In genomic region chr19:47890489-47891130, GRCm38 (mm10) we compare ENCODE assay signal across 9 mouse cellular contexts. TPM values are rescaled to one million over a fixed set of nuclear protein-coding genes. Genes with fewer than 3 reads are reported as not detected.
A peak's percentile ranks its signal among the peaks of the same experiment; 100 is the strongest.
DNase-seq lines count a peak whose midpoint lies in the region; ATAC-seq and TF ChIP-seq lines count a peak whose summit lies in the region.
"Had no signal": no experiment of that assay in that cellular context is flagged by ENCODE, and none has a peak within 500 bp of the region (broad histone marks: within the 10 kb centered on the region; RNA-seq: fewer than 3 reads in every experiment).

No protein-coding gene starts in this region.

- DNase-seq in liver, adult 2 months (ENCODE audit: extremely low read depth, low read depth, low spot score): peak; percentile 15
- DNase-seq in liver: no peak
- peak; percentile 49 to 69 for DNase-seq in kidney, postnatal 4 days
- peak; percentile 60 for DNase-seq in splenic B cell, adult 2 months (ENCODE audit: low read depth, low spot score)
- DNase-seq in testis, postnatal 10 days (ENCODE audit: low spot score): no peak
- DNase-seq in midbrain, embryonic 14.5 days: no peak
- no peak for DNase-seq in retina, postnatal 1 day

- no peak for TF ChIP-seq POLR2A in liver, adult 2 months (IDR thresholded peaks at IDR 0.05; ENCODE audit: extremely low read depth, insufficient read depth, low read length)

- H3K9me3 ChIP-seq in midbrain, embryonic 14.5 days (ENCODE audit: control insufficient read depth, low read length): no peaks in the 10 kb centered on the region
- H3K9me3 ChIP-seq: embryonic facial prominence, embryonic 12.5 days had no signal

- no peak for TF ChIP-seq CTCF in liver, adult 2 months (IDR thresholded peaks at IDR 0.05; ENCODE audit: low read depth, low read length)

- H3K4me2 ChIP-seq in midbrain, embryonic 14.5 days (ENCODE audit: low read length): no peak overlapping the region
- H3K4me2 ChIP-seq: embryonic facial prominence, embryonic 12.5 days had no signal

- H3K27me3 ChIP-seq in liver, adult 2 months (ENCODE audit: control insufficient read depth, insufficient read depth, low read length): no peaks in the 10 kb centered on the region
- H3K27me3 ChIP-seq in splenic B cell, adult 2 months (ENCODE audit: control insufficient read depth, insufficient read depth, low read length, poor library complexity, severe bottlenecking): no peaks in the 10 kb centered on the region
- H3K27me3 ChIP-seq in midbrain, embryonic 14.5 days (ENCODE audit: control insufficient read depth, insufficient read depth, low read length): no peaks in the 10 kb centered on the region
- H3K27me3 ChIP-seq: embryonic facial prominence, embryonic 12.5 days had no signal

- 0 out of 2 replicates have a peak, but pooled peaks cover 2% of the 10 kb centered on the region for H3K4me1 ChIP-seq in liver, adult 2 months (ENCODE audit: control insufficient read depth, insufficient read depth, low read length)
- no peaks in the 10 kb centered on the region for H3K4me1 ChIP-seq in midbrain, embryonic 14.5 days (ENCODE audit: control insufficient read depth, insufficient read depth, low read length)

- peak; percentile 18; the same call in 1 of the 2 replicates for ATAC-seq in common myeloid progenitor, adult 5-6 weeks (replicated peaks; ENCODE audit: low read depth, poor library complexity, severe bottlenecking)
- ATAC-seq in midbrain, embryonic 14.5 days (ENCODE audit: low FRiP score, low TSS enrichment): no peak

- 54% methylated on average over 10 of the region's 10 CpGs for WGBS in liver, adult 2 months
- 78% methylated on average over 10 of the region's 10 CpGs for WGBS in midbrain, embryonic 14.5 days

- peak overlapping the region; percentile 37; the same call in 1 of the 2 replicates for H3K9ac ChIP-seq in liver, adult 2 months (ENCODE audit: low read depth, low read length)
- H3K9ac ChIP-seq in midbrain, embryonic 14.5 days (replicated peaks; ENCODE audit: low read length): no peak overlapping the region
- H3K9ac ChIP-seq: embryonic facial prominence, embryonic 12.5 days had no signal

- H3K27ac ChIP-seq in liver, adult 2 months (replicated peaks; ENCODE audit: insufficient read depth, low read depth, low read length): peak overlapping the region; percentile 56
- H3K27ac ChIP-seq in midbrain, embryonic 14.5 days (replicated peaks; ENCODE audit: low read depth, low read length): no peak overlapping the region
- H3K27ac ChIP-seq: embryonic facial prominence, embryonic 12.5 days had no signal

- no peaks in the 10 kb centered on the region for H3K36me3 ChIP-seq in liver, adult 2 months (ENCODE audit: control insufficient read depth, insufficient read depth, low read length)
- no peaks in the 10 kb centered on the region; the same call in 1 of the 2 replicates for H3K36me3 ChIP-seq in splenic B cell, adult 2 months (ENCODE audit: control insufficient read depth, insufficient read depth, low read length, poor library complexity, severe bottlenecking)
- 0 out of 2 replicates have a peak, but pooled peaks cover 6% of the 10 kb centered on the region for H3K36me3 ChIP-seq in midbrain, embryonic 14.5 days (ENCODE audit: control insufficient read depth, insufficient read depth, low read length)

- no peaks in the 10 kb centered on the region for H3K79me2 ChIP-seq in liver, adult 2 months (ENCODE audit: control insufficient read depth, insufficient read depth, low read length)

- H3K4me3 ChIP-seq in liver, adult 2 months (ENCODE audit: insufficient read depth, low read depth, low read length): peak overlapping the region; percentile 35
- H3K4me3 ChIP-seq in midbrain, embryonic 14.5 days (replicated peaks; ENCODE audit: low read depth, low read length): no peak overlapping the region
- H3K4me3 ChIP-seq: embryonic facial prominence, embryonic 12.5 days had no signal

RNA-seq across cellular contexts. Expression of gene Gsto2, which starts 25.3 kb away (rescaled TPM):
- 0.40 and 1.3 TPM in 2 replicates for total RNA-seq in liver, adult 2 months (2014; rRNA removed)
- polyA plus RNA-seq in liver, adult 2 months (2012; rRNA removed): 0.32 TPM in 2 replicates
- total RNA-seq in common myeloid progenitor, adult 5-6 weeks (2017): not detected in 2 replicates
- 1.0 and 1.2 TPM in 2 replicates for polyA plus RNA-seq in midbrain, embryonic 14.5 days (2014; fragmentation: Nextera tagmentation; extraction: Ambion mirVana)

RNA-seq across cellular contexts. Expression of gene Cfap43, which starts 28.5 kb away (rescaled TPM):
- not detected in 2 replicates for total RNA-seq in liver, adult 2 months (2014; rRNA removed)
- not detected in 2 replicates for polyA plus RNA-seq in liver, adult 2 months (2012; rRNA removed)
- total RNA-seq in common myeloid progenitor, adult 5-6 weeks (2017): 0.15 TPM in 1 of 2 replicates, not detected in the other
- 0.47 and 0.77 TPM in 2 replicates for polyA plus RNA-seq in midbrain, embryonic 14.5 days (2014; fragmentation: Nextera tagmentation; extraction: Ambion mirVana)

RNA-seq across cellular contexts. Expression of gene Itprip, which starts 28.5 kb away (rescaled TPM):
- total RNA-seq in liver, adult 2 months (2014; rRNA removed): 0.65 and 0.94 TPM in 2 replicates
- polyA plus RNA-seq in liver, adult 2 months (2012; rRNA removed): 0.46 and 0.51 TPM in 2 replicates
- total RNA-seq in common myeloid progenitor, adult 5-6 weeks (2017): 13.6 and 16.1 TPM in 2 replicates
- polyA plus RNA-seq in midbrain, embryonic 14.5 days (2014; fragmentation: Nextera tagmentation; extraction: Ambion mirVana): 3.4 and 5.2 TPM in 2 replicates

RNA-seq across cellular contexts. Expression of gene Gsto1, which starts 35.8 kb away (rescaled TPM):
- 149 and 176 TPM in 2 replicates for total RNA-seq in liver, adult 2 months (2014; rRNA removed)
- 116 and 123 TPM in 2 replicates for polyA plus RNA-seq in liver, adult 2 months (2012; rRNA removed)
- total RNA-seq in common myeloid progenitor, adult 5-6 weeks (2017): 156 and 163 TPM in 2 replicates
- polyA plus RNA-seq in midbrain, embryonic 14.5 days (2014; fragmentation: Nextera tagmentation; extraction: Ambion mirVana): 115 and 150 TPM in 2 replicates

RNA-seq across cellular contexts. Expression of gene Cfap58, which starts 46.9 kb away (rescaled TPM):
- total RNA-seq in liver, adult 2 months (2014; rRNA removed): not detected in 2 replicates
- polyA plus RNA-seq in liver, adult 2 months (2012; rRNA removed): not detected in 2 replicates
- total RNA-seq in common myeloid progenitor, adult 5-6 weeks (2017): not detected in 2 replicates
- 0.47 and 0.89 TPM in 2 replicates for polyA plus RNA-seq in midbrain, embryonic 14.5 days (2014; fragmentation: Nextera tagmentation; extraction: Ambion mirVana)
- polyA plus RNA-seq: embryonic facial prominence, embryonic 12.5 days had no signal

Comparison
In these comparisons a context has a peak if more than half of its experiments do, and no peak if none do; other contexts are left out.
1. DNase-seq: peak in liver, adult 2 months (single experiment), kidney, postnatal 4 days (2 of 2) and splenic B cell, adult 2 months (single experiment); none in liver (single experiment), testis, postnatal 10 days (single experiment), midbrain, embryonic 14.5 days (single experiment) and retina, postnatal 1 day (single experiment).